10 mouse cellular contexts compared by ENCODE assay signal in the genomic region with DNA sequence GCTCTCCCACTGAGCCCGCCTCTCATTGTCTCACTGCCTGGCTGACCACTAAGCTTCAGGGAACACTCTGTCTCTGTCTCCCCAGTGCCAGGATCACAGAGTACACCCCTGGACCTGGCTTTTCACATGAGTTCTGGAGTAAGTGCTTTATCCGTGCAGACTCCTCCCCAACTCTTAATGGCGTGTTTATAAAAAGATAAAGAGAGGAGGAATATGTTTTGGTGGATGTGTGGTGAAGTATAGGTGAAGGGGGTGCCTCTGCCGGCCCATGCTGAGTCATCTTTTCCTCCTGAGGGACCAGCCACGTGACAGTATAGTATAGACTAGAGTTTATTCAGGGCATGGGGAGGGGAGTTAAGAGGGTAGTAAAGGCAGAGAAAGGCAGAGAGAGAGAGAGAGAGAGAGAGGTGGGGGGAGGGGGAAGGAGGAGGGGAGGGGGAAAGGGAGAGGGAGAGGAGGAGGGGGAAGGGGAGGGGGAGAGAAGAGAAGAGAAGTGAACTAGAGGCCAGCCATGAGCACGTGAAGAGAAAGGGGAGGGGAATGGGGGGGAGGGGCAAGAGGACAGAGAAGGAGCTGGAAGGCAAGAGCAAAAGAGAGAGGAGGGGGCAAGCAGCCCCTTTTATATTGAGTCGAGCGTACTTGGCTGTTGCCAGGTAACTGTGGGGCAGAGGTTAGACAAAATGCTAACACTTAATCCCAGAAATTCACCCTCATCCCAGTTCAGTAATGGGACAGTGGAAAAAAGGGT. TPM values are rescaled to one million over a fixed set of nuclear protein-coding genes. Genes with fewer than 3 reads are reported as not detected.
DNase-seq lines count a peak whose midpoint lies in the region; ATAC-seq and TF ChIP-seq lines count a peak whose summit lies in the region.
"Had no signal": no experiment of that assay in that cellular context is flagged by ENCODE, and none has a peak within 500 bp of the region (broad histone marks: within the 10 kb centered on the region; RNA-seq: fewer than 3 reads in every experiment).

No protein-coding gene starts in this region.

- no peak for TF ChIP-seq POLR2A in thymus, adult 2 months (IDR thresholded peaks at IDR 0.05; ENCODE audit: control insufficient read depth, extremely low read depth, insufficient read depth, low read length, poor library complexity)

- H3K27me3 ChIP-seq in hindbrain, embryonic 10.5 days (ENCODE audit: insufficient read depth, poor library complexity, severe bottlenecking) = peaks cover 19% of the 10 kb centered on the region
- no peaks in the 10 kb centered on the region for H3K27me3 ChIP-seq in hindbrain, embryonic 16.5 days (replicated peaks; ENCODE audit: control insufficient read depth, insufficient read depth, low read length)
- H3K27me3 ChIP-seq in limb, embryonic 10.5 days (ENCODE audit: low read depth, poor library complexity, severe bottlenecking) = peaks cover 23% of the 10 kb centered on the region
- no peaks in the 10 kb centered on the region for H3K27me3 ChIP-seq in thymus, adult 2 months (ENCODE audit: control insufficient read depth, insufficient read depth, low read length)
- H3K27me3 ChIP-seq: hindbrain, embryonic 15.5 days had no signal

- H3K9me3 ChIP-seq in hindbrain, embryonic 10.5 days = peaks cover 3% of the 10 kb centered on the region; the same call in 1 of the 2 replicates
- H3K9me3 ChIP-seq in hindbrain, embryonic 16.5 days (ENCODE audit: control insufficient read depth, low read length) = no peaks in the 10 kb centered on the region
- no peaks in the 10 kb centered on the region for H3K9me3 ChIP-seq in limb, embryonic 10.5 days (replicated peaks)
- H3K9me3 ChIP-seq: hindbrain, embryonic 15.5 days had no signal

- no peak for TF ChIP-seq CTCF in thymus, adult 2 months (IDR thresholded peaks at IDR 0.05; ENCODE audit: borderline replicate concordance, control insufficient read depth, extremely low read depth, insufficient read depth, low read length, poor library complexity)

- ATAC-seq in hindbrain, embryonic 16.5 days = no peak
- no peak for ATAC-seq in CD4-positive, CD25-positive, alpha-beta regulatory T cell, adult 4 months

- H3K4me3 ChIP-seq in hindbrain, embryonic 10.5 days = no peak overlapping the region
- no peak overlapping the region for H3K4me3 ChIP-seq in hindbrain, embryonic 16.5 days (ENCODE audit: low read length)
- H3K4me3 ChIP-seq in limb, embryonic 10.5 days = no peak overlapping the region
- H3K4me3 ChIP-seq in thymus, adult 2 months (ENCODE audit: control insufficient read depth, insufficient read depth, low read length) = no peak overlapping the region
- H3K4me3 ChIP-seq: hindbrain, embryonic 15.5 days had no signal

- DNase-seq in hindbrain, embryonic 10.5 days (ENCODE audit: low spot score) = no peak
- peak; percentile 14 to 31 for DNase-seq in B cell, adult 2 months
- DNase-seq in c-Kit-positive CD71-positive TER-119-positive erythroid progenitor cells, embryonic 14.5 days (ENCODE audit: low spot score) = peak; percentile 80
- DNase-seq in limb, embryonic 10.5 days (ENCODE audit: low spot score) = no peak
- DNase-seq in thymus, adult 2 months = no peak
- no peak for DNase-seq in layer of hippocampus, postnatal 10 days (ENCODE audit: low spot score in 2 of 2)
- DNase-seq: thymus, postnatal 4 days had no signal

- H3K4me2 ChIP-seq in hindbrain, embryonic 16.5 days (ENCODE audit: low read length) = no peak overlapping the region
- H3K4me2 ChIP-seq: hindbrain, embryonic 15.5 days had no signal

- H3K4me1 ChIP-seq in hindbrain, embryonic 10.5 days (replicated peaks) = peaks cover 56% of the 10 kb centered on the region
- peaks cover 8% of the 10 kb centered on the region for H3K4me1 ChIP-seq in hindbrain, embryonic 16.5 days (ENCODE audit: control insufficient read depth, insufficient read depth, low read depth, low read length)
- peaks cover 45% of the 10 kb centered on the region for H3K4me1 ChIP-seq in limb, embryonic 10.5 days
- peaks cover 19% of the 10 kb centered on the region for H3K4me1 ChIP-seq in thymus, adult 2 months (replicated peaks; ENCODE audit: control insufficient read depth, insufficient read depth, low read length)

- no peaks in the 10 kb centered on the region for H3K36me3 ChIP-seq in hindbrain, embryonic 10.5 days
- no peaks in the 10 kb centered on the region for H3K36me3 ChIP-seq in hindbrain, embryonic 16.5 days (ENCODE audit: control insufficient read depth, insufficient read depth, low read length)
- H3K36me3 ChIP-seq in limb, embryonic 10.5 days = no peaks in the 10 kb centered on the region
- H3K36me3 ChIP-seq in thymus, adult 2 months (ENCODE audit: control insufficient read depth, insufficient read depth, low read length) = no peaks in the 10 kb centered on the region
- H3K36me3 ChIP-seq: hindbrain, embryonic 15.5 days had no signal

- WGBS in hindbrain, embryonic 10.5 days = 48% methylated on average over 8 of the region's 8 CpGs
- WGBS in hindbrain, embryonic 16.5 days = 40% methylated on average over 8 of the region's 8 CpGs
- WGBS in limb, embryonic 10.5 days = 49% methylated on average over 8 of the region's 8 CpGs
- WGBS in thymus, adult 2 months = 40% methylated on average over 8 of the region's 8 CpGs

- peak overlapping the region; percentile 71 for H3K27ac ChIP-seq in hindbrain, embryonic 10.5 days
- H3K27ac ChIP-seq in hindbrain, embryonic 16.5 days (ENCODE audit: low read depth, low read length) = no peak overlapping the region
- H3K27ac ChIP-seq in limb, embryonic 10.5 days = peak overlapping the region; percentile 73
- H3K27ac ChIP-seq in thymus, adult 2 months (ENCODE audit: control insufficient read depth, insufficient read depth, low read length) = no peak overlapping the region
- H3K27ac ChIP-seq: hindbrain, embryonic 15.5 days had no signal

- no peak overlapping the region for H3K9ac ChIP-seq in hindbrain, embryonic 16.5 days (ENCODE audit: low read depth, low read length)
- H3K9ac ChIP-seq: hindbrain, embryonic 15.5 days had no signal

RNA-seq across cellular contexts. Expression of gene Wdr26, which starts 49.3 kb away (rescaled TPM):
- 25.6 and 30.3 TPM in 2 replicates for polyA plus RNA-seq in hindbrain, embryonic 10.5 days (2016; fragmentation: Nextera tagmentation; extraction: Ambion mirVana)
- polyA plus RNA-seq in hindbrain, embryonic 16.5 days (2015; fragmentation: Nextera tagmentation; extraction: Ambion mirVana) = 29.5 and 30.0 TPM in 2 replicates
- 25.0 and 27.7 TPM in 2 replicates for polyA plus RNA-seq in limb, embryonic 10.5 days (2016; fragmentation: Nextera tagmentation; extraction: Ambion mirVana)
- 62.4 and 74.9 TPM in 2 replicates for polyA plus RNA-seq in thymus, adult 2 months (2012; rRNA removed)
- 10 to 100 TPM; 34.7 to 40.9 TPM for polyA plus RNA-seq in CD4-positive, CD25-positive, alpha-beta regulatory T cell, adult 4 months (2017; shearing (Covaris generic))
- 100 to 1,000 TPM; 129 to 138 TPM for total RNA-seq in layer of hippocampus, postnatal 10 days (2021)

Comparison
In these comparisons a context has a peak if more than half of its experiments do, and no peak if none do; other contexts are left out.
1. H3K27ac ChIP-seq: peak in hindbrain, embryonic 10.5 days (single experiment) and limb, embryonic 10.5 days (single experiment); none in hindbrain, embryonic 16.5 days (single experiment) and thymus, adult 2 months (single experiment).
2. DNase-seq: peak in B cell, adult 2 months (2 of 2) and c-Kit-positive CD71-positive TER-119-positive erythroid progenitor cells, embryonic 14.5 days (single experiment); none in hindbrain, embryonic 10.5 days (single experiment), limb, embryonic 10.5 days (single experiment), thymus, adult 2 months (single experiment) and layer of hippocampus, postnatal 10 days (0 of 2).